Mouse (Mus musculus) CH12.LX (cell line): ENCODE measurements at regions not wholly inside any gene's neighbourhood (a gene's known extent, or its start where the extent isn't known, plus 50 kb on each side); places are given as distances from the start of the nearest gene placed in this dataset.

Experiments used
- CTCF ChIP-seq, 2 experiments: IDR thresholded peaks in 1 of 2; conservative IDR thresholded peaks in 1 of 2; 2 replicates each; pipeline ENCODE4 v1.5.1; 2011 to 2012; ENCODE audit warnings: low read depth in 2 of 2, low read length in 2 of 2, improper control_type of control experiment in 1 of 2, inconsistent platforms in 1 of 2, mild to moderate bottlenecking in 1 of 2, moderate library complexity in 1 of 2
- ELF1 ChIP-seq: IDR thresholded peaks from 2 replicates; pipeline ENCODE4 v1.6.1; 2014; ENCODE audit warnings: low read depth, mild to moderate bottlenecking, inconsistent platforms, low read length, improper control_type of control experiment
- EP300 ChIP-seq: IDR thresholded peaks from 2 replicates; pipeline ENCODE4 v1.6.1; 2011; ENCODE audit warnings: low read length, improper control_type of control experiment
- GABPA ChIP-seq: IDR thresholded peaks from 2 replicates; pipeline ENCODE4 v1.6.1; 2012; ENCODE audit warnings: low read depth, low read length, improper control_type of control experiment, inconsistent platforms; ENCODE audit not compliant: insufficient replicate concordance
- JUND ChIP-seq: conservative IDR thresholded peaks from 2 replicates; pipeline ENCODE4 v1.6.1; 2011; ENCODE audit warnings: low read depth, low read length, improper control_type of control experiment
- POLR2A ChIP-seq: IDR thresholded peaks from 2 replicates; pipeline ENCODE4 v1.6.1; 2011; ENCODE audit warnings: low read depth, mild to moderate bottlenecking, improper control_type of control experiment, low read length
- POLR2AphosphoS2 ChIP-seq: IDR thresholded peaks from 2 replicates; pipeline ENCODE4 v1.6.1; 2011; ENCODE audit warnings: low read depth, low read length, improper control_type of control experiment
- RCOR1 ChIP-seq: conservative IDR thresholded peaks from 2 replicates; pipeline ENCODE4 v1.6.1; 2012; ENCODE audit warnings: low read depth, mild to moderate bottlenecking, inconsistent platforms, low read length, improper control_type of control experiment
- SIN3A ChIP-seq: IDR thresholded peaks from 2 replicates; pipeline ENCODE4 v1.6.1; 2012; ENCODE audit warnings: low read length, improper control_type of control experiment, inconsistent platforms
- TCF12 ChIP-seq: IDR thresholded peaks from 2 replicates; pipeline ENCODE4 v1.6.1; 2014; ENCODE audit warnings: low read depth, mild to moderate bottlenecking, inconsistent platforms, low read length, improper control_type of control experiment
- USF1 ChIP-seq: IDR thresholded peaks from 2 replicates; pipeline ENCODE4 v1.6.1; 2014; ENCODE audit warnings: low read depth, mild to moderate bottlenecking, inconsistent platforms, low read length, improper control_type of control experiment
- USF2 ChIP-seq: conservative IDR thresholded peaks from 2 replicates; pipeline ENCODE4 v1.6.1; 2011; ENCODE audit warnings: low read depth, low read length, improper control_type of control experiment

DNA sequence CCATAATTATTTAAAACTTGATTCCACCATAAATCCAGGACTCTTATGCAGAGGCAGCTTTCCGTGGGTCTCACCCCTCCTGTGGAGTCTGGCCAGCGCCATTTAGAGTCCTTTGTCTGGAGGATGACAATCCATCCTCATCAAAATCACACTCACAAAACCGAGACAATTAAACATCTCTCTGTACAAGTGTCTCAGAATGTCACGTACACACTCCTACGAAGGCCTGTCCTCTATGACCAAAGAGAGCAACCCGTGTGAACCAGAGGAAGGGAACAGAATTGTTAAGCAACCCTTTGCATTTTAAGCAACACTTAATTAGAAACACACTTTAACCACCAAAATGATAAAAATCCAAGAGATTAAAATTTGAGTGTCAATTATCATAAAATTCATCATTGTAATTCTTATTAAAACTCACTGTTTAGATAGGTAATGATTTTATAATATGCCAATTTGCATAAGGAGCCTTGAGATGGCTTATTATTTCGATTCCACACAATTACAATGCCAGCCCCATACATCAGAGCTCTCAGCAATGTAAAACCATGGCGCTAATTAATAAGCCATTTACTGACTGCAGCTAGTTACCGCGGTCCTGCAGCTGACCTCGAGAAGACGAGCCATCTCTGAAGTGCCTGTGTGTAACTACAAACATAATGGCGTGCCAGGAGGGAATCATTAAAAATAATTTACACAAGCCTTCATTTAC lies 325.0 kb upstream of the Irx1 start:
- TF ChIP-seq TCF12 (no peak), POLR2A (no peak), EP300 (no peak), ELF1 (no peak), GABPA (no peak), USF1 (no peak), POLR2AphosphoS2 (no peak), RCOR1 (no peak), JUND (no peak), CTCF (conservative IDR thresholded peaks at IDR 0.05 in 1 of 2, IDR thresholded peaks at IDR 0.05 in 1 of 2; ENCODE audit: low read depth in 2 of 2, low read length in 2 of 2) (no peak), USF2 (no peak), SIN3A (no peak)
